Mouse (Mus musculus) G1E-ER4 (cell line): ENCODE measurements around the gene Gpc5. TPM values are rescaled to one million over a fixed set of nuclear protein-coding genes. Genes with fewer than 3 reads are reported as not detected.

ENCODE experiments used
- GATA1 ChIP-seq: IDR thresholded peaks from one replicate; pipeline ENCODE4 v1.8.0; 2012; ENCODE audit warnings: low read length, inconsistent platforms
- polyA plus RNA-seq: library from polyadenylated mRNA; stranded (reverse); fragments of >175 nt; gene quantifications from 2 replicates; pipeline ENCODE4 v1.2.3, GENCODE M21; 2012

Gene Gpc5
- polyA plus RNA-seq, 1 experiment, result not detected

DNA sequence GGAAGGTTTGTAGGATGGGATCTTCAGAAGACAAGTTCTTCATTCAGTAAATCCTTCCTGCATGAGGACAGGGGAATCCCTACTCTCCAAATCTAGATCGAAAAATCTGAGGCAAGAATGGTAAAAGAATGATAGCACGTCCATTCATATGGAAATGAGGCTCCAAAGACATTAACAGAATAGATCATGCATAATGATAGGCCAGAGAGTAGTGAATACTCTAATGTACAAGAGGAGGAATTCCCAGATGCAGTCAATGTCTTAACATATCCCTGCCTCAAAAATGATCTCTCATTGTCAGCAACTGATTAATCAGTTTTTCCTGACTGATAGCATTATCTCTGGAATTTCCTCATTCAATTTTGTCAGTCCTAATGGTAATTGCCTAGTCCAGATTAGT is 1070.6 kb downstream of the Gpc5 start:
- TF ChIP-seq GATA1, result no peak

DNA sequence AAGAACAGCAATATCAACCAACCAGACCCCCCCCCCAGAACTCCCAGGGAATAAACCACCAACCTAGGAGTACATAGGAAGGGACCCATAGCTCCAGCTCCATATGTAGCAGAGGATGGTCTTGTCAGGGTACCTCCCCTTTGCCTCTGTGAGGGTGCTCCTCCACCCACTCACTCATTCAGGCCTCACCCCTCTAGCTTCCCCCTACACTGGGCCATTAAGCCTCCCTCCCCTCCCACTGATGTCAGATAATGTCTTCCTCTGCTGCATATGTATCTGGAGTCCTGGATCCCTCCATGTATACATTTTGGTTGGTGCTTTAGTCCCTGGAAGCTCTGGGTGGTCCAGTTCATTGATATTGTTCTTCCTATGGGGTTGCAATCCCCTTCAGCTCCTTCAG is 1075.4 kb downstream of the Gpc5 start:
- no peak for TF ChIP-seq GATA1

DNA sequence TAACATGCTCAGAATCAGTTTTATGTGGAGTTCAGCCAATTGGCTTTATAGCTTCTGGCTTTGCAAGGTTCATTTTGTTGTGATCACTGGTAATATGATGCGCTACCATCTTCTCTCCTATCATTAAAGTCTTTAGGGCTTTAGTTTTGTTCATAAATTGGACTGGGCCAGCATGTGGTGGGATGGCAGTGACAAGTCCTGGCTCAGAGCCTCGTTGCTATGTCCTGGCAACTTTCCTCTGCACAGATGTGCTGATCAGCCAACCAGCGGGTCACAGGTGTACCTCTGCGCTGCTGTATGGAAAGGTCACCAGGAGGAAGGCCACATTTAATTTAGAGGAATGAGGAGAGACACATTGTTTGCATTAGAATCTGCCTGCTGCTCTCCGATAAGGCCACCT is 1077.1 kb downstream of the Gpc5 start:
- TF ChIP-seq GATA1, result no peak

GRCm38 (mm10) chr14:116186981-116187380 is 1095.0 kb downstream of the Gpc5 start:
- TF ChIP-seq GATA1, result no peak

DNA sequence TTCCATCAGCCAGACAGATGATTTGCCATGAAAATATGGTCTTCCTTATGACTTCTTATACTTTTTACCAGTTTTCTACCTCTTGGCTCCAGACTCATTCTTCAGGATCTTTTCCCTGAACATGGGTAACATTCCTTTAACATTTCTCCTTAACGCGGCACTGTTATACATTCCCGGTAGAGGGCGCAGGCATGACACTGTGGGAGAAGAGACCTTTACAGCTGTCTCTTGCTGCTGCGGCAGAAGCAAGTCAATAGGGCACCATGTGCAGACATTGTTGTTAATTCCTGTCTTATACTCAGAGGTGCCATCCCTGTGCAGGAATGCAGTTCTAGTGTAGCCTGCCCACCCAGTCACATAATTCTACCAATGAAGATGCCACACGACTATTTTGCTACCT is 1115.0 kb downstream of the Gpc5 start:
- TF ChIP-seq GATA1, result no peak

- no peak for TF ChIP-seq GATA1
Observed at GRCm38 (mm10) chr14:116208581-116208980, 1116.6 kb downstream of the Gpc5 start.

DNA sequence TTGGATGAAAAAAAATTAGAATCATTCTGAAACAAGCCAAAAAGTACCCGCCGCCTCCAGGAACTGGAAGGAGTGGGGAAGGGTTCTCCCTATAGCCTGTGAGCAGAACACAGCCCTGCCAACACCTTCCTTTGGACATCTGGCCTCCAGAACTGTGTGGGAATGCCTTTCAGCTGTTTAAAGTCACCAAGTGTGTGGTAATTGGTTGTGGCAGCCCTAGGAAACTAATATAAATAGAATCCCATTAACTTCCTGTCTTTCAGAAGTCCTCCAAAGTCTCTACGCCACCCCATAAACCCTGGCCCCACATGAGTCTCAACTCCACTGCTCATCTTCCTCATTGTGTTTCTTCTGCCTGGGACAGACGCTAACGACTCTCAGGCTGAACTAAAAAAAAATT is 1117.0 kb downstream of the Gpc5 start:
- no peak for TF ChIP-seq GATA1

DNA sequence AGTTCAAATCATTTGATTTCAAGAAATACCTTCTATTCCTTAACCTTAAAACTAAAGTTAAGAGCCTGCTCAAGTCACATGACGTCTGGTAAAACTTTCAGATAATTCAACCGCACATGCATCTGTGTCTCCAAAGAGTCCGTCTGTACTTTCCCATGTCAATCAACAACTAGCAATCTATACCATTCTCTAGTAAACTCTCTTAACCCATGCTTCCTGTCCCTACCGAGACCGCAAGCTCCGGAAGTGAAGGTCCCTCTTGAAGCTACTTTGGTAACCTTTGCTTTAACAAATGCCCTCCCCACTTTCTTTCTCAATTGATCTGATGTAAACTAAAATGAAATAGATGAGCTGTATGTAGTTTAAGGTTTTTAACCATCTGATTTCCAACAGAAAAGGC is 1118.3 kb downstream of the Gpc5 start:
- no peak for TF ChIP-seq GATA1

GRCm38 (mm10) chr14:116212029-116212428 is 1120.0 kb downstream of the Gpc5 start:
- TF ChIP-seq GATA1, result no peak

- TF ChIP-seq GATA1, result no peak
Observed at GRCm38 (mm10) chr14:116258126-116258525, 1166.1 kb downstream of the Gpc5 start.

GRCm38 (mm10) chr14:116308541-116308940 is 1216.5 kb downstream of the Gpc5 start:
- no peak for TF ChIP-seq GATA1

- no peak for TF ChIP-seq GATA1
Observed at GRCm38 (mm10) chr14:116317491-116317890, 1225.5 kb downstream of the Gpc5 start.

DNA sequence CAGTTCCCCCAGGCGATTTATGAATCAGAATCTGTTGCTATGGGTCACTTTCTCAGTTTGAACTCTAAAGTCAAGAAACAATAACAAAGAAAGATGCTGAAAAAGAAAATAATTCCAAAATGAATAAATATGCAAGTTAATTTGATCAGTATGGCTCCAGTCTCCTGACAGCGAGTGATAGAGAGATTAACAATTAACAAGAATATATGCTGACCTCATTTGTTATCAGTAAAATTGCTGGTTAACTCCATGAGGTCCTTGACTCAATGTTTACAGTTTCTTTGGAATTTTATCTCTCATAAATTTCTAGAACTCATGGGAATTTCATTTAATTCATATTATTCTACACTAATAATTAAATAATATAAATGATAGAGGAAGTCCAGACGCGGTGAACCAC is 1244.2 kb downstream of the Gpc5 start:
- TF ChIP-seq GATA1, result no peak

- no peak for TF ChIP-seq GATA1
Observed at GRCm38 (mm10) chr14:116338395-116338794, 1246.4 kb downstream of the Gpc5 start.

DNA sequence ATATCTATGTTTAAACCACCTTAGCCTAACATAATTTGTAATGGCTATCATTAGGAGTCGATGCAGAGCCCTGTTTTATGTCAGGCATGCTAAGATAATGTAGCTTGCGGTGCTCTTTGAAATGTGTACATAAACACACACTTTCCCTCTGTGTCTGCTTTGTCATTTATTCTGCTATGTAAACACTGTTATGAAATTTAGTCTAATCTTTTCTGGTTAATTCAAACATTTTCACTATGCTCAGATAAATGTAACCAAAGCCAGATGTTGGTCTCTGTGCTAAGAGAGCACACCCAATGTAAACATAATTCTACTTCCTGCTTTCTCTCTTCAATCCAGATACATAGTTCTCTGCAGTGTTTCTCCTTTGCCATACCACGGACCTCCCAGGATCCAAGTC is 1256.5 kb downstream of the Gpc5 start:
- TF ChIP-seq GATA1, result no peak

DNA sequence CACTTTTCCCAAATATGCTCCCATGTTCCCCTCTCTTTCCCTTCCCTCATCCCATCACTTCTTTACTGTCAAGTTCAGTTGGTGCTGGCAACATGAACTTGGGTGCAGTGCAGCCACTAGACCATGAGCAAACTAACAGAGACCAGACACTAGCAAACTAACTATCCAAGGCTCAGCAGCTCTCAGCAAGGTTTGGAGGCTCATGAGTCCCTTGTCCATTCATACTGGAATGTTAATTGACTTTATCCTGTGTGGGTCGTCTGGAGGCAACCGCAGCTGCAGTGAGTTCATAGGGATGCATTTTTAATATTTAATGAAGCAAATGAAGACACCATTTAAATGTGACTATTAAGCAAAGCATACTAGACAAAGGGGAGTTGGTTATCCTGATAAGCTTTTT is 1292.6 kb downstream of the Gpc5 start:
- no peak for TF ChIP-seq GATA1

DNA sequence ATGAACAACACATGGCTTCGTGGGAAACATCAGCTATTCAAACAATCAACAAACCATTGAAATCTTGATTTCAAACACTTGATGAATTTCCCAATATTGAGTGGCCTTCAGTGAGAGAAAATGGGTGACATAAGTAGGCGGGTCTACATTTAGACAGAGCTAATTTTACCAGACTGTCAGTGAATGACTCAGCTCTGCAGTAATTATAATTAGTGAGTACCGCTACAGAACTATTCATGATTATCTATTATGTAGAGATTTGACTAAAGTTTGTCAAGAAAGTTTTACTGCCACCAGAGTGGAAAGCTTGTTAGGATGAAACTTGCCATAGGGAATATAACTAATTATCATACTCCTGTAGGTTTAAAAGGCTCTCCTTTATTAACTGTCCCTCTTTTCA is 1323.5 kb downstream of the Gpc5 start:
- no peak for TF ChIP-seq GATA1

- TF ChIP-seq GATA1, result no peak
Observed at GRCm38 (mm10) chr14:116448219-116448618, 1356.2 kb downstream of the Gpc5 start.
